Mouse (Mus musculus): ENCODE measurements at regions not wholly inside any gene's neighbourhood (a gene's known extent, or its start where the extent isn't known, plus 50 kb on each side); places are given as distances from the start of the nearest gene placed in this dataset.
"Not testable (repeated sequence)": the region's sequence is repeated elsewhere in the genome, so short reads cannot be mapped to it uniquely, and the experiment has no call there.

DNA sequence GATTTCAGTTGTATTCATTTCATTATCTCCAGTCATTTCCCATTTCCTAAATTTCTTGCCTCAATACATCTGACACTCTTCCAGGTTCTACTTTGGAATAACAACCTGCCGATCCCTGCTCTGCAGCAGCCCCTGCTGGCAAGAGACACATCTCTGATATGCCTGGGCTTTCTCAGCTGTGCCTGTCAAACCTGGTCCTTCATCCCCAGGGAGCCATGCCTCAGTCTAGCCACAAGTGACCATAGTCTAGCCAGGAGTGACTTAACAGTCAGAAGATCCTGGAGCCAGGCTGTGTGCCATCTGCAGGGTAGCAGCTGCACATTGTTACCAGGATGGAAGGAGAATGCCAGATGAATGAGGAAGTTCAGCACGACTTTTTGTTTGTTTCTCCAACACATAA, 833.2 kb downstream of the Diaph3 start:
- no peak for DNase-seq
- no peaks in the 10 kb centered on the region for H3K36me3 ChIP-seq
- H3K4me3 ChIP-seq (replicated peaks), result no peak overlapping the region

DNA sequence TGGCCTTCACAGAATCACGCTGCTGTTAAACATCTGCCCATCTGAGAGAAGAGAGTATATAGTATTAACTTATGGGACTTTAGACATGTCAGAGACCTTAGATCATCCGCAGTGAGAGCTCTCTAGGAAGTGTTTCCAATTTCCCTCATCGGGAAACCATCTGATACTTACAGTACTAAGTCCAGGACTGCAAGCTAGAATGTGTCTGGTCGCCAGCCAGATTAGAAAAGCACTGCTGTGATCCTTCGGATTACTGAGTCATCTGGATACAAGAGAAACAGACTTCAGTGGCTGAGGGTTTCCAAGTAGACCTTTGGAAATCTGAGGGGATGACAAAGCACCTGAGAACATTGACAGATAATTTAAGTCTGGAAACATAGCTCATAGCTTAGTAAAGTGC, 839.4 kb downstream of the Diaph3 start:
- Histone ChIP-seq H3K9ac (no peak overlapping the region), H3K27ac (no peak overlapping the region), H3K36me3 (no peaks in the 10 kb centered on the region), H3K27me3 (no peaks in the 10 kb centered on the region), H3K4me2 (no peak overlapping the region), H3K9me3 (replicated peaks) (no peaks in the 10 kb centered on the region), H3K4me1 (replicated peaks) (no peaks in the 10 kb centered on the region), H3K4me3 (replicated peaks) (no peak overlapping the region)
- WGBS (ENCODE audit: insufficient replicate concordance), result 51% methylated on average over 5 of the region's 5 CpGs
- ATAC-seq (ENCODE audit: low read depth), result no peak
- DNase-seq, result no peak

More for the DNA sequence above, 833.2 kb downstream of the Diaph3 start:
- 18% methylated on average over 2 of the region's 2 CpGs for WGBS (ENCODE audit: insufficient replicate concordance)
- Histone ChIP-seq H3K27ac (no peak overlapping the region), H3K4me2 (no peak overlapping the region), H3K4me1 (replicated peaks) (no peaks in the 10 kb centered on the region), H3K9me3 (replicated peaks) (no peaks in the 10 kb centered on the region), H3K9ac (no peak overlapping the region), H3K27me3 (no peaks in the 10 kb centered on the region)
- ATAC-seq (ENCODE audit: low read depth), result no peak

DNA sequence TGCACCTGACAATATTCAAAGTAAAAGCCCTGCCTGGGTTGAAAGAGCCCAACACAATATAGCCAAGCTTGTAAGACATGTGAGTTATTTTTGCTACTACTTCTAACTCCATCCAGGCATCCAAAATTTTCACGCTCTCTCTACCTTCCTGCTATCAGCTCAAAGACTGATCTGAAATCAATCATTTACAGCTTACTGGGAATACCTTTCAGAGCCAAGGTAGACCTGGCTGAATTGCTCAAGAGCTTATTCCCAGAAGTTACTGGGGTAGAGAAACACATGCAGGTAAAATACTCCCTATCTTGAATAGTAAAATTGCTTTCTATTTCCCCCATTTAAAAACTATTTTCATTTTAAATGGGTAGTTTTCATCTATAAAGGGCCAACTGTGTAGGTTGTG, 840.2 kb downstream of the Diaph3 start:
- DNase-seq (no peak), ATAC-seq (ENCODE audit: low read depth) (no peak)
- no peak overlapping the region for H3K4me2 ChIP-seq
- H3K27me3 ChIP-seq, result no peaks in the 10 kb centered on the region
- no peaks in the 10 kb centered on the region for H3K36me3 ChIP-seq
- WGBS (ENCODE audit: insufficient replicate concordance), result 59% methylated on average over 1 of the region's 1 CpGs
- no peak overlapping the region for H3K4me3 ChIP-seq (replicated peaks)
- H3K27ac ChIP-seq, result no peak overlapping the region
- no peaks in the 10 kb centered on the region for H3K4me1 ChIP-seq (replicated peaks)
- no peaks in the 10 kb centered on the region for H3K9me3 ChIP-seq (replicated peaks)
- no peak overlapping the region for H3K9ac ChIP-seq

DNA sequence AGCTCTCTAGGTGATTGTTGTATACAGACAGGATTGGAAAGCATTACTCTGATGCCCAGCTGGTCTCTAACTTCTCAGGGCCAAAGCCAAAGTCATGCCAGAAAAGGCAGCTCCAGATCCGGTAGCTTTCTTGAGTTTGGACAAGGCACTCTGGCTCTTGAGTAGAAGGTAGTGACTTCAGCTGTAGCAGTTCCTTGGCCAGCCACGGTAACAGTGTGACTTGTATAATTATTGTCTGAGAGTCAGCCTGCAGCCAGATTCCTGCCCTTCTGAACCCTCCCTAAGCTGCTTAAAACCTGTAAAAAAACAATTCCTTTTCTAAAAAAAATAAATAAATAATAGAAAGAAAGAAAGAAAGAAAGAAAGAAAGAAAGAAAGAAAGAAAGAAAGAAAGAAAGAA, 843.0 kb downstream of the Diaph3 start:
- H3K9me3 ChIP-seq (replicated peaks), result no peaks in the 10 kb centered on the region
- DNase-seq (no peak), ATAC-seq (ENCODE audit: low read depth) (no peak)
- no peaks in the 10 kb centered on the region for H3K4me1 ChIP-seq (replicated peaks)
- WGBS (ENCODE audit: insufficient replicate concordance), result 57% methylated on average over 2 of the region's 2 CpGs
- no peak overlapping the region for H3K4me2 ChIP-seq
- no peak overlapping the region for H3K4me3 ChIP-seq (replicated peaks)
- H3K27ac ChIP-seq, result no peak overlapping the region
- H3K27me3 ChIP-seq, result no peaks in the 10 kb centered on the region
- H3K36me3 ChIP-seq, result no peaks in the 10 kb centered on the region
- H3K9ac ChIP-seq, result no peak overlapping the region

DNA sequence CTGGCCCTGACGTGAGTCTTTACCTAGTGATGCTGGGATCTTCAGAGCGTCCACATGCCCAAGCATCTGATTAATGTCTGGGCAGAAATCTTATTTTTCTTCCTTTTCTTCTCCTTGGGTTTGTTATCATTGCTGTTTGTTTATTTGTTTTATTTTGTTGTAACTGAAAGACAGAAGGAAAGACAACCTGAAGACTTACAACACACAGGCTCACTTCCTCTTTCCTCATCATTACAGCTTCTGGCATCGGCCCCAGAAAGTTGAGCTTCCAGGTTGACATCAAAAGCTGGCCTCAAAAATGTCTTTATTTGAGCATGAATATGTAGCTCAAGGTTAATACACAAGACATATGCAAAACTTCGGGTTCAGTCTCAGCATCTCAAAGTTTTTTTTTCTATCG, 846.4 kb downstream of the Diaph3 start:
- not testable (repeated sequence) for H3K27ac ChIP-seq; H3K4me3 ChIP-seq (replicated peaks); H3K4me2 ChIP-seq; ATAC-seq (ENCODE audit: low read depth); H3K9me3 ChIP-seq (replicated peaks); H3K36me3 ChIP-seq; H3K27me3 ChIP-seq; H3K9ac ChIP-seq; DNase-seq; H3K4me1 ChIP-seq (replicated peaks)
- WGBS (ENCODE audit: insufficient replicate concordance), result 62% methylated on average over 5 of the region's 5 CpGs

DNA sequence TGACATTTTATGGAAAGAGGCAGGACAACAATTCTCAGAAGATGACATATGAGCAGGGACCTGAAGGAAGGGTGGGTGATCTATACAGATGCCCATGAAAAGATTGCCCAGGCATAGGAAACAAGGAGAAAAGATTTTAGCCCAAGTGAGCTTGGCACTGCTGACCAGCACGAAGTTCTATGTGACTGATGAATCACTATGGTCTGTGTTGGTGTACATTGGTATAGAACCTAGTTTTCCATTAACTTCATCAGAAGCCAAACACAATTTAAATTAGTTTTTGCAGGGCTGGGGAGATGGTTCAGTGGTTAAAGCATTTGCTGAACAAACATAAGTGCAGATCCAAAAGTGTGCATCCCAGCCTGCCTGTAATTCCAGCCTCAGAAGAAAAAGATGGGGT, 847.2 kb downstream of the Diaph3 start:
- no peaks in the 10 kb centered on the region for H3K27me3 ChIP-seq
- H3K9ac ChIP-seq, result no peak overlapping the region
- no peaks in the 10 kb centered on the region for H3K4me1 ChIP-seq (replicated peaks)
- no peaks in the 10 kb centered on the region for H3K9me3 ChIP-seq (replicated peaks)
- ATAC-seq (ENCODE audit: low read depth) (no peak), DNase-seq (no peak)
- no peaks in the 10 kb centered on the region for H3K36me3 ChIP-seq
- H3K4me3 ChIP-seq (replicated peaks), result no peak overlapping the region
- 33% methylated on average over 1 of the region's 1 CpGs for WGBS (ENCODE audit: insufficient replicate concordance)
- H3K27ac ChIP-seq, result no peak overlapping the region
- no peak overlapping the region for H3K4me2 ChIP-seq

DNA sequence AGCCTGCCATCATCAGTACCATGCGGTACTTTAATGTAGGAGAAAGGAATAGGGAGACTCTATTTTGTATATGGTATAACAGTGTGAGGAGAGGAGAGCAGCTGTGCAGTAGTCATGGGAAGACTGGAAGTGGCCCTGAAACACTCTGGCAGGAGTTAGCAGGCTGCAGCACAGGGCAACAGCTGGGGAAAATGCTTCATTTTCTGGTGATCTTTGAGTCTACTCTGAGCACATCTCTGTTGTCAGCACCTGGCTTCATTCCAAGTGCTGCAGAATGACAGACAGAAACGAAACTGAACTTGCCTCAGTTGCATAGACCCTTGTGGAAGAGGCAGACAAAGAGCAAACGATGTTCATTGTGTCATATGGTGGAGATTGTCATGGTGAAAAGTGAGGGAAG, 847.7 kb downstream of the Diaph3 start:
- WGBS (ENCODE audit: insufficient replicate concordance), result 48% methylated on average over 3 of the region's 3 CpGs
- no peak overlapping the region for H3K27ac ChIP-seq

DNA sequence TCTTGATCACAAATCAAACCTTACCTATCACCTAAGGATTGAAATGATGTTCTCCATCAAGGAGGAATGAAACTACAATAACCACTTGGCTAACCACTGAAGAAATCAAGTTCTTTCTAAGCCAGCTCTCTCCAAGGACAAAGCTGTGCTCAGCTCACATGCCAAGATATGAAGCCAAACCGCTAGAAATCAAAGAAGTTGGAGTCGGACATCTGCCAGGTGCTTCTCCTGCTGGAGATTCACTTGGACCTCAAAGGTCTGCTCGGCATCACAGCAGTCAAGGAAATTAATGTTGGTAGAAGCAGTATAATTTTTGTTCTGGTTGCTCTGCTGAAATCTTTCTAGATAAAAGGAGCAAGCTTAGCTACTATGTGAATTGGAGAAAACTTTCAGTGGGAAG, 850.5 kb downstream of the Diaph3 start:
- no peaks in the 10 kb centered on the region for H3K27me3 ChIP-seq
- H3K9ac ChIP-seq, result no peak overlapping the region
- ATAC-seq (ENCODE audit: low read depth) (no peak), DNase-seq (no peak)
- WGBS (ENCODE audit: insufficient replicate concordance), result 78% methylated on average over 3 of the region's 3 CpGs
- no peaks in the 10 kb centered on the region for H3K9me3 ChIP-seq (replicated peaks)
- H3K4me3 ChIP-seq (replicated peaks), result no peak overlapping the region
- H3K27ac ChIP-seq, result no peak overlapping the region
- H3K4me1 ChIP-seq (replicated peaks), result no peaks in the 10 kb centered on the region
- H3K36me3 ChIP-seq, result no peaks in the 10 kb centered on the region
- H3K4me2 ChIP-seq, result no peak overlapping the region

More for the DNA sequence above, 847.7 kb downstream of the Diaph3 start:
- no peak overlapping the region for H3K4me2 ChIP-seq
- H3K4me3 ChIP-seq (replicated peaks), result no peak overlapping the region
- no peaks in the 10 kb centered on the region for H3K36me3 ChIP-seq
- ATAC-seq (ENCODE audit: low read depth) (no peak), DNase-seq (no peak)
- H3K9ac ChIP-seq, result no peak overlapping the region
- H3K4me1 ChIP-seq (replicated peaks), result no peaks in the 10 kb centered on the region
- H3K9me3 ChIP-seq (replicated peaks), result no peaks in the 10 kb centered on the region
- no peaks in the 10 kb centered on the region for H3K27me3 ChIP-seq

DNA sequence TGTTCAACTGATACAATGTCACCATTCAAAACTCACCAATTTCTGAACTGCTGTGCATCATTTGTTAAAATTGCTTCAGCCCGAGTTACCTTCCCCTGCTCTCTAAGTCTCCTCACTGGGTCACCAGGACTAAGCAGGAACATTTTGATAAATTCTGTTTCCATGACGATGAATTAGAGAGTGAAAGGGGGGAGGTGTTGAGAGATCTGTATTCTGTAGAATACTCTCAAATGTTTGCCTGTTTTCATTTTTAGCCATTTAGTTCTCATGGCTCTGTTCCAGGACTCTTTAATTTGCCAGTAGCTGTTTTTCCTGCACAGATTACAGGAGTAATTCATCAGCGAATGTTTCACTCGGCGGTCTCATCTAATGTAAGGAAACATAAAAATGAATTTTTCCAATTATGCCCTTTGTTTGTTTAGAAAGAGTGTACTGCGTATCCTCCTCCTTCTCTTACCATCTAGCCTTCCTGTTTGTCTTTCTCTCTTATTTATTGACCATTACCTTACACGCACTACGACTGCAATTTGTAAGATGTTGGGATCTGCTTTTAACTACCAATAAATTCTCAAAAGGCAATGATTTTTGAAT, 879.3 kb downstream of the Diaph3 start:
- 71% methylated on average over 8 of the region's 8 CpGs for WGBS (ENCODE audit: insufficient replicate concordance)
- H3K4me2 ChIP-seq, result no peak overlapping the region
- no peak overlapping the region for H3K9ac ChIP-seq
- no peaks in the 10 kb centered on the region for H3K9me3 ChIP-seq (replicated peaks)
- no peaks in the 10 kb centered on the region for H3K27me3 ChIP-seq
- no peak overlapping the region for H3K4me3 ChIP-seq (replicated peaks)
- no peaks in the 10 kb centered on the region for H3K4me1 ChIP-seq (replicated peaks)
- ATAC-seq (ENCODE audit: low read depth), result no peak
- no peak overlapping the region for H3K27ac ChIP-seq
- no peaks in the 10 kb centered on the region for H3K36me3 ChIP-seq
- no peak for DNase-seq

DNA sequence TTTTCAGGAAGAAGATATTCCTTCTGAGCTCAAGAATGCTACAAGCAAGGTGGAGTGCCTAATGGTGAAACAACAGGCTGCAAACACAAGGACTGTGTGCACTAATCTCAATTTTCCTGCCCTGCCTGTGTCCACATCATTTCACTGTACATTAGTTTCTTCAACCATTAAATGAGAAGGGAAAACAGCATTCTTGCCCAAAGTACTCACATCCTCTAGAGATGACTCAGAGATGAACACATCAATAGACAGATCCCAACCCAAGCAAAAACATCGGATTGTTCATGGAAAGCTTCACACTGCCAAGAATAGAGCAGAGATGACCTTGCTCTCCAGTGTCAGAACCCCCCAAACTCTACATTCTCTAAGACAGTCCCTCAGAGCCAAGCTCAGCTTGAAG, 886.8 kb downstream of the Diaph3 start:
- Histone ChIP-seq H3K27me3 (no peaks in the 10 kb centered on the region), H3K9me3 (replicated peaks) (no peaks in the 10 kb centered on the region), H3K4me3 (replicated peaks) (no peak overlapping the region), H3K9ac (no peak overlapping the region), H3K27ac (no peak overlapping the region), H3K4me2 (no peak overlapping the region), H3K4me1 (replicated peaks) (no peaks in the 10 kb centered on the region), H3K36me3 (no peaks in the 10 kb centered on the region)
- no peak for DNase-seq
- ATAC-seq (ENCODE audit: low read depth), result no peak
- WGBS (ENCODE audit: insufficient replicate concordance), result 47% methylated on average over 1 of the region's 1 CpGs

DNA sequence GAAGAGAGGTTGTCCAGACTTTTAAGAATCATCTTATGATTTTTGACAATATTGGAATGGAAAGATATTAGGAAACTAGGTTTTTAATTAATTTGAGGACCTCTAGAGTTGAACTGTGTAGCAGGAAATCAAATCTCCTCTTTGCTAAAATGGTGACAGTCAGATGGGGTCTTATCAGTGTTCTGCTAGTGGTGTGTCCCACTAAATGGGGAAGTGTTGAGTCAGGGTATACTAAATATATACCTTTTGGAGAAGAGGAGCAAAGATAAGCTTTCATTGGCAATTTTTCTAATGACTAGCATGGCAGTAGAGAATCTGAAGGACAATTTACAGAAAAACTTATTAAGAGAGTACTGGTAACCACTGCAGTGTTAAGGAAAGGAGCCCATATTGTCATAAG, 889.4 kb downstream of the Diaph3 start:
- H3K4me1 ChIP-seq (replicated peaks), result no peaks in the 10 kb centered on the region
- H3K4me3 ChIP-seq (replicated peaks), result no peak overlapping the region
- ATAC-seq (ENCODE audit: low read depth), result no peak
- H3K27ac ChIP-seq, result no peak overlapping the region
- no peak for DNase-seq
- H3K36me3 ChIP-seq, result no peaks in the 10 kb centered on the region
- no peak overlapping the region for H3K4me2 ChIP-seq
- H3K9ac ChIP-seq, result no peak overlapping the region
- no peaks in the 10 kb centered on the region for H3K27me3 ChIP-seq
- H3K9me3 ChIP-seq (replicated peaks), result no peaks in the 10 kb centered on the region

DNA sequence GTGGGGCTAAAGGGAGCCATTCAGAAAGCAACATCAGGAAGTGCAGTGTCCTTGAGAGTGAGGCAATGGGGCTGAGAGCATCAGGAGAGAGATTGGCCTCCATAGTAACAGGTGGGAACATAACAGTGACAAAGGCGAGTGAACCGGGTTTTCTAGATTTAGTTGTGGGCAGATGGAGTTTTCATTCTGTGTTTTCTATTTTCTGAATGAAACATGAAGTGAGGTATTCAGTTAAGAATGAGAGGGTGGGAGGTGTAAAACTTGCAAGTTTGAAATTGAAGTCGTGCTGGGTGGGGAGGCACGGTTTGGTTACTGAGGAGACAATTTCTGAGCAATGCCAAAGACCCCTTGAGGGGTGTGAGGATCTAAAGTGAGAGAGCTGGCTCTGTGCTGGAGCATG, 893.3 kb downstream of the Diaph3 start:
- ATAC-seq (ENCODE audit: low read depth), result no peak
- Histone ChIP-seq H3K36me3 (no peaks in the 10 kb centered on the region), H3K27ac (no peak overlapping the region), H3K4me2 (no peak overlapping the region), H3K4me3 (replicated peaks) (no peak overlapping the region), H3K9ac (no peak overlapping the region), H3K27me3 (no peaks in the 10 kb centered on the region), H3K9me3 (replicated peaks) (no peaks in the 10 kb centered on the region), H3K4me1 (replicated peaks) (no peaks in the 10 kb centered on the region)
- no peak for DNase-seq
- 72% methylated on average over 4 of the region's 4 CpGs for WGBS (ENCODE audit: insufficient replicate concordance)
